Comparison of ENCODE assay signal across 1 mouse cellular context in the genomic region with DNA sequence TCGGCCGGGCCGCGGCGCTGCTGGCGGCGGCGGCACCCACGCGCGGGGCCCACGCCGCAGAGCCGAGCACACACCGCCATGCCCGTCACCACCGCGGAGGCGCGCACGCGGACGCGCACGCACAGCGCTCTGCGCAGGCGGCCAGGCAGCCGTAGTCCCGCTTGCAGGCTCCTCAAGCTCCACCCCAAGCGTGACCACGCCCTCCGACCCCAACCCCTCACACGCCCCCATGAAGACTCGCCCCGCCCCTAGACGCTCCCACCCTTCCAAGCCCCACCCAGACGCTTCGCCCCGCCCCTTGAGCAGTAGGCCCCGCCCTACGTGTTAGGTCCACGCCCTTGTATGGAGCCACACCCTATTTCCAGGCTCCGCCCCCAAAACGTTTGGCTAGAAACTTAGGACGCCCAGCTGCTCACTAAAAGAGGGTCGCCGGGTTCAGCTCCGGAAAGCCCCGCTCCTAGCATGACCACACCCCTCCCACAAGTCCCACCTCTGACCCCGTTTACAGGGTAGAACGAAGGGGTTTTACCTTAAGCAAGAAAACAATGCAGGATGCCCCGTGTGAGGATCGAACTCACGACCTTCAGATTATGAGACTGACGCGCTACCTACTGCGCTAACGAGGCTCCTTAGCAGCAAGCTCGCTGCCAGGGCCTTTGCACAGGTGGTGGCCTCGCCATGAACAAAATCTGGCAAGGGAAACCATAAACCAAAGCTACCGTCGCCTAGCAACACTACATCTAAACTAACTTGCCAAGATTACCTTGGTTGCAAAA.
TF ChIP-seq lines count a peak whose summit lies in the region.

A gene (minus strand): TSS at position 131 of the 776 bp plus-strand sequence.

TF ChIP-seq in myocyte, 11 proteins besides CTCF, POLR2A, EP300 and RAD21 (continued from another document):
- TF ChIP-seq MAX (IDR thresholded peaks at IDR 0.05; ENCODE audit: low read depth) (no peak), POLR2AphosphoS2 (IDR thresholded peaks at IDR 0.05; ENCODE audit: insufficient read length, low read depth) (peak; percentile 96), MYOG (IDR thresholded peaks at IDR 0.05; ENCODE audit: control insufficient read depth in 1 of 3, insufficient read depth in 1 of 3, insufficient read length in 2 of 3, low read depth in 2 of 3) (peak in 2 of 3 experiments; percentile 36 to 40), MYOD1 (IDR thresholded peaks at IDR 0.05; ENCODE audit: control insufficient read depth in 1 of 3, insufficient read length in 2 of 3, low read depth in 2 of 3) (peak in 1 of 3 experiments; percentile 68), TCF12 (IDR thresholded peaks at IDR 0.05; ENCODE audit: insufficient read depth, poor library complexity, severe bottlenecking) (no peak)
TF ChIP-seq in myocyte: peak in this region for 6.
